Mouse (Mus musculus): ENCODE data around the gene 2310011J03Rik. TPM values are rescaled to one million over a fixed set of nuclear protein-coding genes. Genes with fewer than 3 reads are reported as not detected.
A peak's percentile ranks its signal among the peaks of the same experiment; 100 is the strongest.

2310011J03Rik gene
- polyA plus RNA-seq, 1 experiment from 2014 or later: 32.9 TPM

DNA sequence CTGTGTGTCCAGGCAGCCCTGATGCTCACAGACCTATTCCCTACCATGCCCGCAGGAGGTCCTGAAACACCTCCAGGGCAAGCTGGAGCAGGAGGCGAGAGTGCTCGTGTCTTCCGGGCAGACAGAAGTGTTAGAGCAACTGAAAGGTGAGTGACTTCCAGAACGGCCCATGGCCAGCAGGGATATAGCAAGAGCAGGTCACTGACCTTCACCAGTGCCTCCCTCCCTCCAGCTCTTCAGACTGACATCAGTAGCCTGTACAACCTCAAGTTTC is 18.3 kb downstream of the 2310011J03Rik start:
- Histone ChIP-seq H3K9ac (ENCODE audit: low read depth, low read length) (peak overlapping the region; percentile 97), H3K4me1 (replicated peaks; ENCODE audit: control insufficient read depth, insufficient read depth, low read length) (peaks cover 18% of the 10 kb centered on the region), H3K36me3 (ENCODE audit: control insufficient read depth, insufficient read depth, low read length) (peaks cover 11% of the 10 kb centered on the region), H3K4me2 (replicated peaks; ENCODE audit: low read depth, low read length) (peak overlapping the region; percentile 63), H3K27me3 (ENCODE audit: control insufficient read depth, insufficient read depth, low read length) (peaks cover 5% of the 10 kb centered on the region; the same call in 1 of the 2 replicates), H3K9me3 (ENCODE audit: control insufficient read depth, low read length) (no peaks in the 10 kb centered on the region), H3K4me3 (ENCODE audit: low read depth, low read length) (peak overlapping the region; percentile 66), H3K27ac (ENCODE audit: low read depth, low read length) (no peak overlapping the region; the same call in 1 of the 2 replicates)
- DNase-seq (ENCODE audit: low spot score): no peak
- 51% methylated on average over 5 of the region's 5 CpGs for WGBS
- ATAC-seq (ENCODE audit: low FRiP score): no peak

DNA sequence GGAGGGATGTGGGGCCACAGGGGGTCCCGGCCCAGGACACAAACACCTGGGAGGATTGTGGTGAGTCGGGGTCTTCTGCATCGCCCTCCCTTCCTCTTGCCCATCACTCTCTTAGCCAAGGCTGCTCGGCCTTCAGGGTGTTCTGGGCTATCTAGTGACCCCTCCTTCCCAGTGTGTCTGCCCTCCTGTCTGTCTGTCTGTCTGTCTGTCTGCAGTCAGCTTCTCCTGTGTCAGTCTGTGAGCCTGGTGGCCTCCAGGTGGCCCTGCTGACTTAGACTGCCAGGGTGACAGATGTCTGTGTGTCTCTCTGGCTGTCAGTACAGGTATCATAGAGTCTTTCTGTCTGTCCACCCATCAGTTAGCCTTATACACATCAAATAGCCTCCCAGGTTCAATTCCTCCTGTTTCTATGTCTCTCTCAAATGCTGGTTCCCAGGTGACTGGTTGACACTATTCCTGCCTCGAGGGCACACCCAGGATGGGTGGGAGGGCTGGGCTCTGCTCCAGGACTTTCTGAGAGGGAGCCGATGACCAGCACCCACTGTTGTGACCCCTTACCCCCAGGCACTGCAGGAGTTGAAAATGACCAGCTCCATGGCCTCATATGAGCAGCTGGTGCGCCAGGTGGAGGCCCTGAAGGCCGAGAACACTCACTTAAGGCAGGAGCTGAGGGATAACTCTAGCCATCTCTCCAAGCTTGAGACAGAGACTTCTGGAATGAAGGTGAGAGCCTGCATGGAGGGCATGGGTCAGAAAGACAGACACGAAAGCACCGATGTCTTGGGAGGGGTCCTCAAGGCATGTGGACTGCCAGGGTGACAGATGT is 18.9 kb downstream of the 2310011J03Rik start:
- Histone ChIP-seq H3K9me3 (ENCODE audit: control insufficient read depth, low read length) (no peaks in the 10 kb centered on the region), H3K27me3 (ENCODE audit: control insufficient read depth, insufficient read depth, low read length) (peaks cover 5% of the 10 kb centered on the region; the same call in 1 of the 2 replicates), H3K4me3 (ENCODE audit: low read depth, low read length) (peak overlapping the region; percentile 66), H3K4me1 (replicated peaks; ENCODE audit: control insufficient read depth, insufficient read depth, low read length) (peaks cover 24% of the 10 kb centered on the region), H3K9ac (ENCODE audit: low read depth, low read length) (peak overlapping the region; percentile 97), H3K36me3 (ENCODE audit: control insufficient read depth, insufficient read depth, low read length) (peaks cover 5% of the 10 kb centered on the region), H3K4me2 (replicated peaks; ENCODE audit: low read depth, low read length) (peak overlapping the region; percentile 63), H3K27ac (ENCODE audit: low read depth, low read length) (peak overlapping the region; percentile 96)
- DNase-seq (ENCODE audit: low spot score): no peak
- WGBS: 69% methylated on average over 10 of the region's 10 CpGs
- ATAC-seq (ENCODE audit: low FRiP score): peak; percentile 6; the same call in 1 of the 2 replicates

DNA sequence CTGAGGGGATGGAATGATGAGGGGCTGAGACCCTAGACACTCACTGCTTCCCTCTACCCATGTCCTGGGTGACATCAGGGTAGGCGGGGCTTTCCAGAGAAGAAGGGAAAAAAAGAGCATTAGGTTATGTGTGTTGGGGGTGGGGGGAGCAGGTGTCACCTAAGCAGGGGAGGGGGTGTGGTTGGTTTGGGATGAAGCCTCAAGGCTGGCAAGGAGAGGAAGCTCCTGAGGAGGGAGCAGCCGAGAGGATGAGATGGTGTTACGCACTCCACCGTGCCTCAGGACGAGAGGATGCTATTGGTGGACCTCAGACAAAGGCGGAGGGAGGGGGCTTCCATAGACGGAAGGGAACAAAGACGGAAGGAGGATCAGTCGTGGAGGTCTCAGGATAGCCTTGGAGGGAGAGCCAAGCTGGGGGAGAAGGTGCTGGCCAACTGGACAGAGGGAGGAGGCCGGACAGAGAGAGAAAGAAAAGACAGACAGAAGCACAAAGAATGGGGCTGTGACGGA is 19.6 kb downstream of the 2310011J03Rik start:
- Histone ChIP-seq H3K36me3 (ENCODE audit: control insufficient read depth, insufficient read depth, low read length) (peaks cover 5% of the 10 kb centered on the region; the same call in 1 of the 2 replicates), H3K27me3 (ENCODE audit: control insufficient read depth, insufficient read depth, low read length) (peaks cover 5% of the 10 kb centered on the region; the same call in 1 of the 2 replicates), H3K27ac (ENCODE audit: low read depth, low read length) (peak overlapping the region; percentile 96), H3K4me1 (replicated peaks; ENCODE audit: control insufficient read depth, insufficient read depth, low read length) (peaks cover 25% of the 10 kb centered on the region), H3K4me2 (replicated peaks; ENCODE audit: low read depth, low read length) (peak overlapping the region; percentile 63), H3K4me3 (ENCODE audit: low read depth, low read length) (peak overlapping the region; percentile 66), H3K9me3 (ENCODE audit: control insufficient read depth, low read length) (no peaks in the 10 kb centered on the region), H3K9ac (ENCODE audit: low read depth, low read length) (peak overlapping the region; percentile 97)
- 9% methylated on average over 11 of the region's 11 CpGs for WGBS
- DNase-seq (ENCODE audit: low spot score): peak; percentile 79
- peak; percentile 75 for ATAC-seq (ENCODE audit: low FRiP score)

DNA sequence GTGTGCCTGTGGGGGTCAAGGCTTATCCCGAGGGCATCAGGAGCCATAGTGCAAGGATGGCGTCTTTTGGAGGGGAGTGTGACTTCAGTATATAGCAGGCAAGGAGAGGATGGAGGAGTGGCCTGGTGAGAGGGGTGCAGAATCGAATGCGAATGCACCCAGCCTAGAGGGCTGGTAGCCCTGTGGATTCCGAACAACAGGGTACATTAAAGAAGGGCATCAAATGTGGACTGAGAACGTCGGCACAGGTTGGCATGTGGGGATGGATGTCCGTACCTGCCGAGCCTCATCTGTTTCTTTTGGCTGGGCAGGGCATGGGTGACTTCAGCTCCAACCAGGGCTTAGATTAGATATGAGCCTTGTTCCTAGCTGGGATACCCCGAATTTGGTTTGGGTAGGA is 20.5 kb downstream of the 2310011J03Rik start:
- H3K36me3 ChIP-seq (ENCODE audit: control insufficient read depth, insufficient read depth, low read length): peaks cover 7% of the 10 kb centered on the region; the same call in 1 of the 2 replicates
- peak overlapping the region; percentile 96 for H3K27ac ChIP-seq (ENCODE audit: low read depth, low read length)
- ATAC-seq (ENCODE audit: low FRiP score) (no peak), DNase-seq (ENCODE audit: low spot score) (no peak)
- H3K4me2 ChIP-seq (replicated peaks; ENCODE audit: low read depth, low read length): peak overlapping the region; percentile 63
- H3K4me3 ChIP-seq (ENCODE audit: low read depth, low read length): peak overlapping the region; percentile 66
- peak overlapping the region; percentile 97 for H3K9ac ChIP-seq (ENCODE audit: low read depth, low read length)
- H3K27me3 ChIP-seq (ENCODE audit: control insufficient read depth, insufficient read depth, low read length): peaks cover 5% of the 10 kb centered on the region; the same call in 1 of the 2 replicates
- peaks cover 29% of the 10 kb centered on the region for H3K4me1 ChIP-seq (replicated peaks; ENCODE audit: control insufficient read depth, insufficient read depth, low read length)
- H3K9me3 ChIP-seq (ENCODE audit: control insufficient read depth, low read length): no peaks in the 10 kb centered on the region
- 45% methylated on average over 10 of the region's 10 CpGs for WGBS

DNA sequence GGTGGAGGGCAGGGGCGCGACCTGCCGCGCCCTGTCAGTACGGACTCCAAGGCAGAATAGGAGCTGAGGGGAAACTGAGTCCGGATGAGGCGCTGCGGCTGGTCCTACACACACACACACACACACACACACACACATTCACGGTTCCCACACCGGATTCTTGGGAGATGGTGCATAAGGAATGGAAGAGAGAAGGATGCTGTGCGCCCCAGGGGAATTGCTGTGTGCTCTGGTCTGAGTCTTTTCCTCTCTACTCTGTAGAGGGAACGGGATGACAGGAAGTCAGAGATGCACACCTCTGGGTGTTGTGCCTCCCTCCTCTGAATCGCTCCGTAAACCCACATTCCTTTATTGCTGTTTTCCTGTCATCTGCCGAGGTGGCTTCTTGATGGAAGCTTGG is 21.0 kb downstream of the 2310011J03Rik start:
- peak overlapping the region; percentile 63 for H3K4me2 ChIP-seq (replicated peaks; ENCODE audit: low read depth, low read length)
- DNase-seq (ENCODE audit: low spot score): peak; percentile 66
- H3K36me3 ChIP-seq (ENCODE audit: control insufficient read depth, insufficient read depth, low read length): peaks cover 6% of the 10 kb centered on the region
- H3K27ac ChIP-seq (ENCODE audit: low read depth, low read length): peak overlapping the region; percentile 96
- no peaks in the 10 kb centered on the region for H3K9me3 ChIP-seq (ENCODE audit: control insufficient read depth, low read length)
- peaks cover 27% of the 10 kb centered on the region for H3K4me1 ChIP-seq (replicated peaks; ENCODE audit: control insufficient read depth, insufficient read depth, low read length)
- H3K9ac ChIP-seq (ENCODE audit: low read depth, low read length): peak overlapping the region; percentile 97
- peak overlapping the region; percentile 66 for H3K4me3 ChIP-seq (ENCODE audit: low read depth, low read length)
- ATAC-seq (ENCODE audit: low FRiP score): no peak
- 5% methylated on average over 15 of the region's 15 CpGs for WGBS
- H3K27me3 ChIP-seq (ENCODE audit: control insufficient read depth, insufficient read depth, low read length): peaks cover 3% of the 10 kb centered on the region; the same call in 1 of the 2 replicates

DNA sequence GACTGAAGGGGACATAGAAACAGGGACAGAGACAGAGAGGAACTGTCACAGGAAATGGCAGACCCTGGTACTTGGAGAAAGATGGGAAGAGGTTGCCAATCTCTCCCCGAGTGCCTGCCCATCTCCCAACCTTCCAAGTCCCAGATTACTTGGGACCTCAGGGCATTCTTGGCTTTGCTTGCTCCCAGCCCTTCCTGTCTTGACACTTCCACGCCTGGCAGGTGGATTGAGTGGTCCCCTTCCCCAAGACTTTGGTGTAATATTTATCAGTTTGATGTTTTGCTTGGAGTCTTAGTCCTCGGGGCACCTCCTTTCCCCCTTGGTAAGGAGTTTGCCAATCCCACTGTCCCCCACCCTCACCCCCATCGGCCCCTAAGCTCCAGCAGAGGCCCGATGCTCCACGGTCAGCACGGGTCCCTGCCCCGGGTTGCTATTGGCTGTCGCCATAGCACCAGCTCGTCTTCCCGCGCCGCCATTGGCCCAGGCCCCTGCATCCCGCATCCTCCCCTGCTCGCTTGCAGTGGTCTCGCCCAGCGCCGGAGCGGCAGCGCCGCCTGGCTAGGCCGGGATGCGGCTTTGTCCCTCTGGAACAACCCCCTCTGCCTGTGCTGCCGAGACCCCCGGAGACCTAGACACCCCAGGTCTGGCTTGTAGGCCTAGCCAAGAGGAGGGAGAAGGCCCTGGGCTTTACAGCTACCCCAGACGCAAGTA is 21.6 kb downstream of the 2310011J03Rik start:
- Histone ChIP-seq H3K27me3 (ENCODE audit: control insufficient read depth, insufficient read depth, low read length) (peaks cover 3% of the 10 kb centered on the region; the same call in 1 of the 2 replicates), H3K4me1 (replicated peaks; ENCODE audit: control insufficient read depth, insufficient read depth, low read length) (peaks cover 30% of the 10 kb centered on the region), H3K4me2 (replicated peaks; ENCODE audit: low read depth, low read length) (peak overlapping the region; percentile 63), H3K36me3 (ENCODE audit: control insufficient read depth, insufficient read depth, low read length) (peaks cover 10% of the 10 kb centered on the region), H3K27ac (ENCODE audit: low read depth, low read length) (peak overlapping the region; percentile 96), H3K9ac (ENCODE audit: low read depth, low read length) (peak overlapping the region; percentile 97), H3K9me3 (ENCODE audit: control insufficient read depth, low read length) (no peaks in the 10 kb centered on the region), H3K4me3 (ENCODE audit: low read depth, low read length) (peak overlapping the region; percentile 66)
- 4% methylated on average over 26 of the region's 26 CpGs for WGBS
- DNase-seq (ENCODE audit: low spot score): peak; percentile 89
- peak; percentile 77 for ATAC-seq (ENCODE audit: low FRiP score)

DNA sequence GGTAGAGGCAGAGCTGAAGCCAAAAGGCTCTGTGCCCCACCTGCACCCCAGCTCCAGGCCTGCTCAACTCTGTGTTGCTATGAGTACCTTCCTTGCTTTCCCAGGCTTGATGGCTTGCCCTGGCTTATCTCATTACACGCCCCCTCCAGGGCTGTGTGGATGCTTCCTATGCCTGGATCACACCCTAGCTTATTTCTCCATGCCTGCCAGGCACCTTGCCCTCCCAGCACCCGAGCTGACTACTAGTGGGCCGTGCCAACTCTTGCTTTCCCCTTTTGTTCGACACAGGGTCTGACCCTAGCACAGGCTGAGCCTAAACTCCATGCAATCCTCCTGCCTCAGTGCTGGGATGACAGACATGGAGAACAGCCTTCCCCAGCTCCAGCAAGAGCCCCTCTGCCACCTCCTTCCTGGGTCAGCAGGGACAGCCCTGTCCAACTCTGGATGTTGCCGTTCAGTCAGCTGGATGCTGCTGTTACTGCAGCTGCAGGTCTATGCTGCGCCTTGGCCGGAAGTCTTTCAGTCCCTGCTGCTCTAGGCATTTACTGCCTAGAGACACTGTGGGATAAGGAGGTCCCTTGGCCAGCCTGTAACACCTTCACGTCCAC is 22.7 kb downstream of the 2310011J03Rik start:
- H3K36me3 ChIP-seq (ENCODE audit: control insufficient read depth, insufficient read depth, low read length): peaks cover 10% of the 10 kb centered on the region

DNA sequence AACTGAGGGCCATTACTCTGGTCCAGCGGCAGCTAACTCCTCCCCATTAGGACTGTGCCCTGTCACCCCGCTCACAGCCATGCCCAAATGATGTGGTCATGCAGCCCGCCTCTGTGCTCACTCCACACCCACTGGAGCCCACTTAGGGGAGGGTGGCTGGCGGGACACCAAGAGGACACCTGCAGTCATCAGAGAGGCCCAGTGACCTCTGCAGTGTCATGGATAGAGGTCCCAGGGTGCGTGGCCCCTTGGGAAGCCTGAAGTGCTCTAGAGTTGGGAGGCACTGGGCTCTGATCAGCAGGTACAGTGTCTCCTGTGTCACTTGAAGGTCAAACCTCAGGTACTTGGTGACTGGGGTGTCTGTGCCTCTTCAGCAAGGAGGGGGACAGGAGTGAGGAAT is 23.5 kb downstream of the 2310011J03Rik start:
- peak overlapping the region; percentile 85 for H3K27ac ChIP-seq (ENCODE audit: low read depth, low read length)
- H3K4me3 ChIP-seq (ENCODE audit: low read depth, low read length): no peak overlapping the region

More for the DNA sequence above, 22.7 kb downstream of the 2310011J03Rik start:
- peaks cover 34% of the 10 kb centered on the region for H3K4me1 ChIP-seq (replicated peaks; ENCODE audit: control insufficient read depth, insufficient read depth, low read length)
- H3K9ac ChIP-seq (ENCODE audit: low read depth, low read length): peak overlapping the region; percentile 15; the same call in 1 of the 2 replicates
- H3K4me3 ChIP-seq (ENCODE audit: low read depth, low read length): 0 out of 2 replicates have a peak overlapping the region, but pooled peaks have one; percentile 2
- WGBS: 80% methylated on average over 8 of the region's 8 CpGs
- no peak for DNase-seq (ENCODE audit: low spot score)
- peaks cover 3% of the 10 kb centered on the region; the same call in 1 of the 2 replicates for H3K27me3 ChIP-seq (ENCODE audit: control insufficient read depth, insufficient read depth, low read length)
- H3K27ac ChIP-seq (ENCODE audit: low read depth, low read length): peak overlapping the region; percentile 36; the same call in 1 of the 2 replicates
- ATAC-seq (ENCODE audit: low FRiP score): no peak
- no peak overlapping the region for H3K4me2 ChIP-seq (replicated peaks; ENCODE audit: low read depth, low read length)
- no peaks in the 10 kb centered on the region for H3K9me3 ChIP-seq (ENCODE audit: control insufficient read depth, low read length)

More for the DNA sequence above, 23.5 kb downstream of the 2310011J03Rik start:
- WGBS: 79% methylated on average over 5 of the region's 5 CpGs
- H3K27me3 ChIP-seq (ENCODE audit: control insufficient read depth, insufficient read depth, low read length): peaks cover 3% of the 10 kb centered on the region; the same call in 1 of the 2 replicates
- ATAC-seq (ENCODE audit: low FRiP score) (no peak), DNase-seq (ENCODE audit: low spot score) (no peak)
- H3K36me3 ChIP-seq (ENCODE audit: control insufficient read depth, insufficient read depth, low read length): peaks cover 10% of the 10 kb centered on the region
- H3K4me1 ChIP-seq (replicated peaks; ENCODE audit: control insufficient read depth, insufficient read depth, low read length): peaks cover 28% of the 10 kb centered on the region
- H3K4me2 ChIP-seq (replicated peaks; ENCODE audit: low read depth, low read length): peak overlapping the region; percentile 68
- no peak overlapping the region for H3K9ac ChIP-seq (ENCODE audit: low read depth, low read length)
- no peaks in the 10 kb centered on the region for H3K9me3 ChIP-seq (ENCODE audit: control insufficient read depth, low read length)

Data from hindbrain, embryonic 11.5 days (tissue).